7 mouse cellular contexts compared by ENCODE assay signal in the genomic region with DNA sequence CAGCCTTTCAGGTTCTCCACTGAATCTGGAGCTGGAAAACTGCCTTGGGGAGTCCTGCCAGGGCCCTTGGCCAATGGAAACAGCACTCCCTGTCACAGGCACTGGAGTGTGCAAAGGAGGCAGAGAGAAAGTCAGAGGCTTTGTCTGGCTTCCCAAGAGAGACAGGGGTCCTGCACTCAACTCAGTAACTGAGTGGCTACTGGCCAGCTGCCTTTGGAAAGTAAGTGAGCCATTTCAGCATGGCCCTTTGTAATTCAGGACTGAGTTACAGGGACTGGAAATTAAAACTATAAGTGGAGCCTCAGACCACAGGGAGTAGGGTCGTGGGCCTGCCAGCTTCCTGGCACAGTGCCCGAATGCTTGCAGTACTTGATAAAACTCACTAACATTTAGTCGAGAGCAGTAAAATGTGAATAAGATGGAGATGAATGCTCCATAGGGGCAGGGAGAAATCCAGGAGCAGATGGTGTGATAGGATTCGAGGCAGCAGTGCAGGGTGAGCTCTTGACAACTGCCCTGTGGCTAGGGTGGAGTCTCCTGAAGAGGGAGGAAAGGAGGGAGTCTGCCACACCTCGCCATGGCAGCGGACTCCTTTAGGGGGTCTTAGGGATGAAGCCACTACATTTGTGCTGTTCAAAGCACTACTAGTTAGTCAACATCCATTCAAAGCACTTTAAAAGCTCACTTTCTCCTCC. TPM values are rescaled to one million over a fixed set of nuclear protein-coding genes. Genes with fewer than 3 reads are reported as not detected.
DNase-seq lines count a peak whose midpoint lies in the region; ATAC-seq and TF ChIP-seq lines count a peak whose summit lies in the region.

No protein-coding gene starts in this region.

- H3K9me3 ChIP-seq in embryonic facial prominence, embryonic 12.5 days, result no peaks in the 10 kb centered on the region
- H3K9me3 ChIP-seq in neural tube, embryonic 13.5 days, result no peaks in the 10 kb centered on the region

- no peaks in the 10 kb centered on the region for H3K27me3 ChIP-seq in embryonic facial prominence, embryonic 12.5 days
- H3K27me3 ChIP-seq in heart, adult 2 months (ENCODE audit: control insufficient read depth, insufficient read depth, low read length), result no peaks in the 10 kb centered on the region
- H3K27me3 ChIP-seq in neural tube, embryonic 13.5 days, result no peaks in the 10 kb centered on the region

- H3K79me2 ChIP-seq in heart, adult 2 months (replicated peaks; ENCODE audit: control insufficient read depth, insufficient read depth, low read length), result no peaks in the 10 kb centered on the region

- H3K27ac ChIP-seq in embryonic facial prominence, embryonic 12.5 days, result peak overlapping the region; percentile 71
- H3K27ac ChIP-seq in heart, adult 2 months, result peak overlapping the region; percentile 37; the same call in 1 of the 2 replicates
- H3K27ac ChIP-seq in neural tube, embryonic 13.5 days (replicated peaks), result peak overlapping the region; percentile 70

- peaks cover 20% of the 10 kb centered on the region for H3K4me1 ChIP-seq in embryonic facial prominence, embryonic 12.5 days
- H3K4me1 ChIP-seq in heart, adult 2 months (ENCODE audit: control insufficient read depth, insufficient read depth, low read length), result peaks cover 15% of the 10 kb centered on the region
- peaks cover 31% of the 10 kb centered on the region for H3K4me1 ChIP-seq in neural tube, embryonic 13.5 days (replicated peaks)

- peak; percentile 83 for ATAC-seq in embryonic facial prominence, embryonic 12.5 days (ENCODE audit: insufficient number of reproducible peaks, insufficient read depth, low FRiP score, low TSS enrichment)
- ATAC-seq in neural tube, embryonic 13.5 days (ENCODE audit: low read depth), result peak; percentile 89

- WGBS in embryonic facial prominence, embryonic 12.5 days, result 38% methylated on average over 6 of the region's 6 CpGs
- WGBS in heart, adult 2 months, result 13% methylated on average over 6 of the region's 6 CpGs
- 26% methylated on average over 6 of the region's 6 CpGs for WGBS in neural tube, embryonic 13.5 days

- TF ChIP-seq EP300 in heart, adult 2 months (IDR thresholded peaks at IDR 0.05; ENCODE audit: insufficient read depth, low read depth, low read length), result peak; percentile 60; the same call in 1 of the 2 replicates

- peak; percentile 54 to 71 for DNase-seq in adrenal gland, postnatal 36 days
- DNase-seq in heart, adult 2 months, result peak; percentile 90 to 92
- peak; percentile 76 to 81 for DNase-seq in kidney, adult 8-10 months
- peak; percentile 64 to 83 for DNase-seq in left cerebral cortex, postnatal 25 days (ENCODE audit: low spot score in 2 of 2)
- DNase-seq in urinary bladder, postnatal 4 days (ENCODE audit: low spot score in 2 of 2), result peak; percentile 81 to 82

- TF ChIP-seq POLR2A in heart, adult 2 months (IDR thresholded peaks at IDR 0.05; ENCODE audit: insufficient read depth, low read depth, low read length), result no peak

- no peak overlapping the region for H3K4me3 ChIP-seq in embryonic facial prominence, embryonic 12.5 days
- H3K4me3 ChIP-seq in heart, adult 2 months, result no peak overlapping the region
- H3K4me3 ChIP-seq in neural tube, embryonic 13.5 days, result no peak overlapping the region

- no peak overlapping the region for H3K4me2 ChIP-seq in embryonic facial prominence, embryonic 12.5 days (replicated peaks)
- no peak overlapping the region for H3K4me2 ChIP-seq in neural tube, embryonic 13.5 days

- H3K36me3 ChIP-seq in embryonic facial prominence, embryonic 12.5 days, result no peaks in the 10 kb centered on the region
- peaks cover 2% of the 10 kb centered on the region; the same call in 1 of the 2 replicates for H3K36me3 ChIP-seq in heart, adult 2 months (ENCODE audit: control insufficient read depth, insufficient read depth, low read length)
- no peaks in the 10 kb centered on the region for H3K36me3 ChIP-seq in neural tube, embryonic 13.5 days

- no peak overlapping the region for H3K9ac ChIP-seq in embryonic facial prominence, embryonic 12.5 days
- H3K9ac ChIP-seq in heart, adult 2 months (ENCODE audit: low read depth, low read length), result peak overlapping the region; percentile 23; the same call in 1 of the 2 replicates
- H3K9ac ChIP-seq in neural tube, embryonic 13.5 days, result no peak overlapping the region

- intact Hi-C loops in heart, adult 2 months (cut with DNase I), result no loop called here
- intact Hi-C loops in left cerebral cortex, postnatal 25 days (cut with DNase I), result no loop called here

- 0 out of 2 replicates have a peak, but pooled peaks have one; percentile 9 for TF ChIP-seq CTCF in heart, adult 2 months (IDR thresholded peaks at IDR 0.05)

RNA-seq across cellular contexts. Expression of gene 1500015O10Rik, which starts 35.4 kb away (rescaled TPM):
- total RNA-seq in adrenal gland, postnatal 36 days (2021), result 100 to 1,000 TPM; 187 to 227 TPM
- polyA plus RNA-seq in embryonic facial prominence, embryonic 12.5 days (2016; fragmentation: Nextera tagmentation; extraction: Ambion mirVana), result 0.69 and 1.5 TPM in 2 replicates
- 1 to 10 TPM; 1.9 to 2.5 TPM for total RNA-seq in heart, adult 2 months (2021)
- polyA plus RNA-seq in heart, adult 2 months (2012; rRNA removed), result 2.5 and 4.2 TPM in 2 replicates
- 1 to 10 TPM; 3.4 to 7.2 TPM for total RNA-seq in left cerebral cortex, postnatal 25 days (2021)
- 12.3 and 15.2 TPM in 2 replicates for polyA plus RNA-seq in neural tube, embryonic 13.5 days (2015; fragmentation: Nextera tagmentation; extraction: Ambion mirVana)

Comparison
In these comparisons a context has a peak if more than half of its experiments do, and no peak if none do; other contexts are left out.
1. RNA of gene 1500015O10Rik, which starts 35.4 kb away (total RNA-seq): 187 to 227 TPM in adrenal gland, postnatal 36 days; 3.4 to 7.2 TPM in left cerebral cortex, postnatal 25 days and 1.9 to 2.5 TPM in heart, adult 2 months; every median in the first group is over 10 times any median in the second.
2. Peak in every context shown above with its lines, with median percentiles within 50 percentile points of each other: DNase-seq and H3K27ac ChIP-seq.